Comparison of ENCODE assay signal across 8 mouse cellular contexts in the genomic region with DNA sequence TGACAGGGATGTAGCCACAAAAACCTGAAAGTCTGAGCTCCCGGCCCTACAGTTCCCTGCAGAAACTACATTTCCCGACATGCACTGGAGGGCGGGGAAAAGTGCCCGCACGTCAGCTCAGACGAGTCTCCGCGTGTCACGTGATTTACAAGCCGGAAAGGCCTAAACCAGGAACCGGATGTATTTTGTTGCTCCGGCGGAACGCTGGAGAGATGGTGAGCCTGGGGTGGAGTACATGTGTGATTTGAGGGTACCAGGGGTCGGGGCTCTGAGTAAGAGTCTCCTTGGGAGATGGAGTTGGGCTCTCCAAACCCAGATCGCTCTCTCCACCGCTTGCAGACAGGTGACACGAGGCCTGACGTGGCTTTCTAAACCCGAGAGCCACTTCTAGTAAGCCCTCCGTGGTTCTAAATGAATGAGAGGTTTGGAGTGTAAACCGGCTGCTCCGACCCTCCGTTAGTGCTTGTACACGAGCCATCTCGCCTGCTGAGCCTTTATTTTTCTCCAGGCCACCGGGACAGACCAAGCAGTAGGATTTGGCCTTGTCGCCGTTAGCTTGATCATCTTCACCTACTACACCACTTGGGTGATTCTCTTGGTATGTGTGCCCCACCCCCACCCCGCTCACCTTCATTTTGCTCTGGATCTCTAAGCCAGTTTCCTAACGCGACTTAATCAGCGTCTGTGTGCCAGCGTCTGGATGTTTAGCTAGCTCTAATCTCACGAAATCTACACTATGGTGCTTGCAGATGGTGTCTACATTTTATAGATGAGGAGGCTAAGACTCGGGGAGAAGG. TPM values are rescaled to one million over a fixed set of nuclear protein-coding genes. Genes with fewer than 3 reads are reported as not detected.
A peak's percentile ranks its signal among the peaks of the same experiment; 100 is the strongest.
DNase-seq lines count a peak whose midpoint lies in the region; ATAC-seq lines count a peak whose summit lies in the region.

A gene (plus strand): TSS at position 161 of the 797 bp plus-strand sequence.

- H3K9ac ChIP-seq in hindbrain, embryonic 14.5 days, result peak within 1 kb of the TSS; percentile 86

- peak within 1 kb of the TSS; percentile 90 for H3K4me2 ChIP-seq in hindbrain, embryonic 14.5 days (replicated peaks)

- H3K9me3 ChIP-seq in hindbrain, embryonic 14.5 days (ENCODE audit: control insufficient read depth, low read length), result no peaks in the 10 kb centered on the region

- H3K4me3 ChIP-seq in hindbrain, embryonic 14.5 days (replicated peaks; ENCODE audit: low read length), result peak within 1 kb of the TSS; percentile 74

- peaks cover 9% of the 10 kb centered on the region for H3K4me1 ChIP-seq in hindbrain, embryonic 14.5 days (replicated peaks; ENCODE audit: control insufficient read depth, insufficient read depth, low read length)

- DNase-seq in R1 (ENCODE audit: low read depth, low spot score), result peak; percentile 97
- DNase-seq in cerebellum, postnatal 25 days, result peak; percentile 87 to 93
- DNase-seq in frontal cortex, postnatal 25 days (ENCODE audit: low spot score in 2 of 2), result peak; percentile 68 to 82
- peak; percentile 95 for DNase-seq in hindbrain, embryonic 14.5 days (ENCODE audit: low spot score)
- peak; percentile 89 to 91 for DNase-seq in layer of hippocampus, postnatal 36 days
- peak; percentile 97 for DNase-seq in lung, postnatal 36 days
- peak; percentile 95 for DNase-seq in retina, postnatal 1 day
- peak; percentile 73 to 86 for DNase-seq in urinary bladder, adult 18-20 months (ENCODE audit: low spot score in 2 of 2)

- peak within 1 kb of the TSS; percentile 65 for H3K27ac ChIP-seq in hindbrain, embryonic 14.5 days

- 3% methylated on average over 36 of the region's 36 CpGs for WGBS in hindbrain, embryonic 14.5 days

- H3K27me3 ChIP-seq in hindbrain, embryonic 14.5 days (ENCODE audit: control insufficient read depth, insufficient read depth, low read length), result no peaks in the 10 kb centered on the region

- peaks cover 31% of the 10 kb centered on the region for H3K36me3 ChIP-seq in hindbrain, embryonic 14.5 days (replicated peaks; ENCODE audit: control insufficient read depth, insufficient read depth)

- ATAC-seq in hindbrain, embryonic 14.5 days (ENCODE audit: low FRiP score), result peak; percentile 83

RNA-seq across cellular contexts. Expression of the gene that starts here (rescaled TPM):
- polyA plus RNA-seq in hindbrain, embryonic 14.5 days (2014; fragmentation: Nextera tagmentation; extraction: Ambion mirVana), result 132 and 141 TPM in 2 replicates
- 10 to 100 TPM; 69.1 to 81.8 TPM for total RNA-seq in layer of hippocampus, postnatal 36 days (2021)

Comparison
In these comparisons a context has a peak if more than half of its experiments do, and no peak if none do; other contexts are left out.
1. Peak in every context shown above with its lines: DNase-seq, ATAC-seq, H3K4me3 ChIP-seq and H3K27ac ChIP-seq.